ENCODE assay signal across 17 mouse cellular contexts in genomic region chr11:89733526-89733925, GRCm38 (mm10). TPM values are rescaled to one million over a fixed set of nuclear protein-coding genes. Genes with fewer than 3 reads are reported as not detected.
"Had no signal": no experiment of that assay in that cellular context is flagged by ENCODE, and none has a peak within 500 bp of the region (broad histone marks: within the 10 kb centered on the region; RNA-seq: fewer than 3 reads in every experiment).

No protein-coding gene starts in this region.

- H3K4me2 ChIP-seq: liver, embryonic 12.5 days; lung, embryonic 14.5 days; midbrain, embryonic 12.5 days; neural tube, embryonic 12.5 days had no signal

- H3K27me3 ChIP-seq: liver, embryonic 12.5 days; midbrain, embryonic 12.5 days; neural tube, embryonic 12.5 days had no signal

- ATAC-seq: liver, embryonic 12.5 days had no signal

- H3K36me3 ChIP-seq: liver, embryonic 12.5 days; midbrain, embryonic 10.5 days; midbrain, embryonic 12.5 days; neural tube, embryonic 12.5 days had no signal

- H3K9me3 ChIP-seq: liver, embryonic 12.5 days; midbrain, embryonic 10.5 days; midbrain, embryonic 12.5 days; neural tube, embryonic 12.5 days had no signal

- H3K9ac ChIP-seq: liver, embryonic 12.5 days; liver, embryonic 14.5 days; lung, embryonic 14.5 days; midbrain, embryonic 12.5 days; neural tube, embryonic 12.5 days had no signal

- H3K27ac ChIP-seq: liver, embryonic 12.5 days; liver, embryonic 14.5 days; midbrain, embryonic 10.5 days; midbrain, embryonic 12.5 days; neural tube, embryonic 12.5 days had no signal

- H3K4me3 ChIP-seq: liver, embryonic 12.5 days; midbrain, embryonic 10.5 days; midbrain, embryonic 12.5 days; neural tube, embryonic 12.5 days had no signal

- H3K4me1 ChIP-seq: liver, embryonic 12.5 days; midbrain, embryonic 10.5 days; midbrain, embryonic 12.5 days; neural tube, embryonic 12.5 days had no signal

- DNase-seq: lung, embryonic 14.5 days; lung, postnatal 4 days; midbrain, embryonic 14.5 days; right cerebral cortex, adult 18-20 months; right cerebral cortex, postnatal 25 days; right cerebral cortex, postnatal 4 days; spleen, adult 18-20 months; thymus, adult 18-20 months; thymus, postnatal 14 days; thymus, postnatal 36 days had no signal

RNA-seq across cellular contexts. Expression of gene Ankfn1, which starts 43.9 kb away (rescaled TPM):
- polyA plus RNA-seq: liver, adult 2 months; liver, embryonic 12.5 days; liver, embryonic 14.5 days; liver, embryonic 16.5 days had no signal
